Mouse (Mus musculus) lung, adult 2 months (tissue): Measurements from ENCODE around the gene Cenpb.

Source experiments
- CTCF ChIP-seq: fragments of 200-500 bp; IDR thresholded peaks from 2 replicates; pipeline ENCODE4 v1.5.1; 2011; ENCODE audit warnings: mild to moderate bottlenecking, low read length, control low read depth; ENCODE audit not compliant: insufficient read depth
- POLR2A ChIP-seq: fragments of 200-500 bp; IDR thresholded peaks from 2 replicates; pipeline ENCODE4 v1.6.1; 2011; ENCODE audit warnings: low read depth, mild to moderate bottlenecking, control low read depth, low read length, borderline replicate concordance; ENCODE audit errors: extremely low read depth

DNA sequence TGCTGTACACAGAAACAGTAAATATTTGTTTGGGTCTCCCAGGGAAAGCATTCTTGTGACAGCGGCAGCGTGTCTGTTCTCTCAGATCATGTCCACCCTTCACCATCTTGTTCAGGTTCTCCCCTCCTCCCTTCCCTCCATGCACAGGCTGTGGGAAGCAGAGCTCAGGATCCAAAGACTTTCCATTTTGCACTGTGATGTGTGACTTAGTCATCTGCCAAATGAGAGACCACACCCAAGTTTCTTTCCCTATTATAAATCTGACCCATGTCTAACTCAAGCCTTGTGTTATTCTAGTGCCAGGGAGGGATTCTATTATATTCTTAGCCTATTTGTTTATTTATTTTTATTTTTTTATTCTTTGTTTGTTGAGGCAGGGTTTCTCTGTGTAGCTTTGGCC is 28.5 kb upstream of the Cenpb start:
- TF ChIP-seq CTCF = no peak
- TF ChIP-seq POLR2A = no peak
